Mouse (Mus musculus): Measurements from ENCODE around the gene Rnf187. TPM values are rescaled to one million over a fixed set of nuclear protein-coding genes. Genes with fewer than 3 reads are reported as not detected.

Gene Rnf187
- total RNA-seq, 2 experiments from 2014 or later = 478 to 523 TPM

DNA sequence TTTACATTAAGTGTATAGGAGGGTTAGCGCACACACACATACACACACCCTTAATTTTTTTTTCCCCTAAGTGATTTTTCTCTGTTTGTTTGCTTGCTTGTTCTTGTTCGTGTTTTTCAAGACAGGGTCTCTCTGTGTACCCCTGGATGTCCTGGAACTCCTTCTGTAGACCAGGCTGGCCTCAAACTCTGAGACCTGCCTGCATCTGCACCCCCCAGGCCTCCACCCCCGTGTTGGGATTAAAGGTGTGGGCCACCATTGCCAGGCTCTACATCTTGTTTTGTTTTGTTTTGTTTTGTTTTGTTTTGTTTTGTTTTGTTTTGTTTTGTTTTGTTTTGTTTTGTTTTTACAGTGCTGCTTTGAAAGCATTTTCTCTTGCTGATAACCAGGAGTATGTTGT is 8.6 kb upstream of the Rnf187 start:
- no peak for DNase-seq

DNA sequence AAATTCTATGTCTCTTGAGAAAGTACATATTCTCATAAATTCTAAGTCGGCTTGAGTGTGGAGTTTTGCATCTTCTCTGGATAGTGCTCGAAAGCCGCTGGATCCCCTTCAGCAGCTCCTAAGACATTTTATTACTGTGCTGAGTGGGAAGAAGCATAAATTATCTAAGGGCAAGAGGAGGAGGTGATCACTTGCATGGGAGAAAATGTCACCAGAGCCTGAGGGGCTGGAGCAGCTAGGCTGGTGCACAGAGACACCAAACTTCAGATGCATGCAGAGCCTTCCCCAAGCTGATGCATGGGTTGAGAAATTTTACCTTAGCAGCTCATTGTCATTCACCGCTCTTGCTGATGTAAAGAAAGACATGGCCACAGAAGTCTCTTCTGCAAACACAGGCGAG is 5.4 kb upstream of the Rnf187 start:
- no peak for DNase-seq

DNA sequence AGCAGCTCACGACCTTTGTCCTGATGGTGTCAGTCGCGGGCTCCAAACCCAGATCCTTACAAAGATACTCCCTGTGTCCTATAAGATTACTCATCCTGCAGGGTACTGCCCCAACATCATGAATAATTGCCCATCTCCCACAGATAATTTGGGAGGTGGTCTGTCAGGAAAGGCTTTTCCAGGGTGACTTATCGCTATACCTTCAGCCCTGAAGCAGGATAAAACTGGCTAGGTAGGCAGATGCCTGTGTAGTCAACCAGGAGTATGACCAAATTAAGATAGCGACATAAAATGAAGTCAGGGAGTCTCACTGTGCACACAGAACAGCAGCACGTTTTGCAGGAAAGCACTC is 348 bp upstream of the Rnf187 start:
- no peak for DNase-seq

DNA sequence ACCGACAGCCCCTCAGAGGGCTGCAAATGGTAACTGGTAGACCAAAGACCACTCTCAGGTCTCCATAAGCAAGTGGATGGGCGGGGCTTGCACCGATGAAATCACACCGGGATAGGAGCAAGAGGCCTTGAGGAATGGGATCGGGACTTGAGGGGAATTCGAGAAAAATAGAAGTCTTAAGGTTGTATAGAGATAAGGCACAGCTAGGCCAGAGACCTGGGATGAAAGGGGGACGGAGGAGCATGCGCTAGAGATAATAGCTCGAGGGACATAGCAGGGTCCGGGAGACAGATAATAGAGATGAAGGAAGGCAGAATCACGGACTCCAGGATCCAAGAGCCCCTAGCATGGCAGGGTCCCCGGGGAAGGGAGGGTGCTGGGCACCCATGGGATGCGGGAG is 807 bp downstream of the Rnf187 start:
- DNase-seq = no peak

DNA sequence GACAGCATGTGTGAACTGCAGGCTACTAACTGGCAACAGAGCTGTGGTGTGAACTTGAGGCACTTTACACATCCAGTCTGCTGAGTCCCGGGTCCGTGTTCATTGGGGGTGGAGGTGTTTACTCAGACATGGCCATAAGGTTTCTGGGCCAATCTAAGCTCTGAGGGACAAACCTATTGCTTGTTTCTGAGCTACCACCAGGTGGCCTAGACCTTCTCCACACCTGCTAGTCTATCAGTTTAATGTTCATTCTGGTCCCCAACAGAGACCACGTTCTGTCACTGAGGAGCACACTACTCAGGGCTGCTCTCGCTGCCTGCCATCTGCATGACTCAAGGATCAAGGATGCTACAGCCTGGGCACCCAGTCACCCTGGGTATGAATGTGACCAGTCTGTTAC is 7.1 kb downstream of the Rnf187 start:
- no peak for DNase-seq

DNA sequence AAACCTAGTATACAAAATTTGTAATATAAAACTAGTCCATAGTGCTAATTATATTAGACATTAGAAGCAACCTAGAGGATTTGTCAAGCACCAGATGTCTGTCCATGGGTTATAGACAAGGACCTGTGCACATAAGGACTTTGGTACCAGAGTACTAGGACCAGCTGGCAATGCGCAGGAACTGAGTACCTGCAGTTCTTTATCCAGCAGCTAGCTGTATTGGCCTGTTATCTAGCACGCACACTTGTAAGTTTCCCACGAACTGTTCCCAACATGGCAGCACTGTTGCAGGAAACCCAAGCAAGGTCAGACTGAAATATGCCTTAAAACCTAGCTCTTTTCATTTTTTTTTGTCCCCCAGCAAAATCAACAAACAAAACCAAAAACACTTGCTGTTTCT is 8.5 kb downstream of the Rnf187 start:
- no peak for DNase-seq

DNA sequence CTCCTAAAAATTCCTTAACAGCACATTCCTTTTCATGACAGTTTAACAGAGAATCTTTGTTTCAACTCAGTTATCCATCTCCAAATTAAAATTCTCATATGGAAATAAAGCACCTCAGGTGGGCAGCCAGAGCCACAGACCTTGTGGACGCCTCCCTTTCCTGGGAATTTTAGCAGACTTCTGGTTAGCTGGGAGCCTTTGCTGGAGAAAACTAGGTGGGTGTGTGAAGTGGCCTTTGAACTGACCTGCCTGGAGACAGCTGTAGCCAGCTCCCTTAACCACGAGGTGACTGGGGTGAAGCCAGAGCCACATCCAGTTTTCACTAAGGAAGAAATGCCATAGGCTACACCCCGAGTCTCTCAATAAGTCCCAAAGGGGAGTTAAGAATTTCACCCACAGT is 9.1 kb downstream of the Rnf187 start:
- no peak for DNase-seq

DNA sequence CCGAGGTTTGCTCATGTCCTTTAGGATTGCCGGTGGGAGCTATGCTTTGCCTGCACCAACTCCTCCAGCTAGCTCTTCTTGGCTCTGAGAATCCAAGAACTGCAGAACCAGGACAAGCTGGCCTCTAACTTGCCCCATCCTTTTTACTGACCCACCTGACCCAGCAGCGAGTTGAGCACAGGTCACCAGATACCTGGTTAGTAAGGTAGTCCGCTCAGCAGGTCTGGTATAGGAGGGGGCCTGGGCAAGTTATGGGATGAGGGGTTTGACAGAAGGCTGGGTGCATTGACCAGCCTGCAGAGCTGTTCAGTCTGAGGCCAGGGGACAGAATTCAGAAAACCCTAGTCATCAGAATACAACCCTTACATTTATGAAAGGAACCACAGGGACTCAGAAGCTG is 9.7 kb downstream of the Rnf187 start:
- DNase-seq = no peak

DNA sequence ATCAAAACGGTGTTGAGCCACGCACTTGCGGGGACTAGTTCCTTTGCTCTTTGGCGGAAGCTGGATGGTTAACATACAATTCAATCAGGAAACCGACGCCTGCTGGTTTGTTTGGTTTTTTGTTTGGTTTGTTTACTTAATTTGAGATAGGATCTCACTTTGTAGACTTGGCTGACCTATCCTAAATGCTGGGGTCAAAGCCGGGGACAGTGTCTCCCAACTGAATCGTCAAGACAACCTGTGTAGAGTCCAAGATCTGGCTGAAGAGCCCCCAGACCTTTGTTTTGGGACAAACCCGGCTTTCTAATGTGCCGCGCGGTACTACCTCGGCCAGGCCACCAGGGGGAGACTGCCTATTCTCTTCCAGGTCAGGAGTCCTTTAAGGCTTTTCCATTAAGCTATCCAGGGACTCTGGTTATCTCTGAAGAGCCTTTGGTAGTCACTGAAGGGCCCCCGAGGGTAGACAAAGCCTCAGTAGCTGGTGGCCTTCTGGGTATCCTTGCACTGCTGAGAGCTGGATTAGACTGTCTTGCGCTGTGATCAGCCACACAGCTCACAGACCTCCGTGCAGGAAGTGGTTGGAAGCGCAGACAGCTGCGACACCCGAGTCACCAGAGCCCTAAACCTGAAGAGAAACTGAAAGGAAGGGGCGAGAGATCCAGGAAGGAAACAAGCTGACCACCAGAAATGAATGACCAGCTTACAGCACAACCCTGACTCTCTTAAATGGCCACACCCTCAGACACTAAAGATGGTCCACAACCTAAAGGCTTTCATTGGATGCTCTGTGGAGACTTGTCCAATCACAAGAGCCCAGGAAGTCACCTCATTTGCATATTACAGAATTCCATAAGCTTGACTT is 10.7 kb downstream of the Rnf187 start:
- peak; percentile 24 to 32 for DNase-seq

DNA sequence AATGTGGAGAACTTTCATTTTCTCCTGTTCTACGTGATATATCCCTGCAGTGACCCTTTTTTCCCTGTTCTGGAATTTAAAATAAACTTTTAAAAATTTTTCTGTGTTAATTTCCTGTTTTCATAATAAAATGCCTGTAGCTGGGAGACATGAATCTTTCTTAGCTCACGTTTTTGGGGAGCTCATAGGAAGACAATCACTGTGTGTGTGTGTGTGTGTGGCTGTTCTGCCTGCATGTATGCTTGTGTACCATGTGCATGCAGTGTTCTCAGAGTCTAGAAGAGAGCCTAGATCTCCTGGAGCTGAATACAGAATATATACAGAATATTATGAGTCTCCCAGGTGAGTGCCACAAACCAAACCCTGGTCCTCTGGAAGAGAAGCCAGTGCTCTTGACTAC is 11.7 kb downstream of the Rnf187 start:
- DNase-seq = no peak

DNA sequence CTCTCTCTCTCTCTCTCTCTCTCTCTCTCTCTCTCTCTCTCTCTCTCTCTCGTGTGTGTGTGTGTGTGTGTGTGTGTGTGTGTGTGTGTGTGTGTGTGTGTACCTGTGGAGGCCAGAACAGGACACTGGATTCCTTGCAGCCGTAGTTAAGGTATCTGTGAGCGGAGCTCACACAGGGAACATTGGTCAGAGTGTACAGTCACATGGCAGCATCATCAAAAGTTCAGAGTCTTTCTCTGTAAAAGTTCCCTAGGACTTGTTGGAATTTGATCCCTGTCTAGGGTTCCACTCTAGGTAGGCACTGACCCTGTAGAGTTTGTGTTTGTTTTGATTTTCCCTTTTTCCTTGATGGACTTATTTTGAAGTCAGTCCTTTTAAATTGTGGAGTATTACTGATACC is 12.1 kb downstream of the Rnf187 start:
- no peak for DNase-seq

DNA sequence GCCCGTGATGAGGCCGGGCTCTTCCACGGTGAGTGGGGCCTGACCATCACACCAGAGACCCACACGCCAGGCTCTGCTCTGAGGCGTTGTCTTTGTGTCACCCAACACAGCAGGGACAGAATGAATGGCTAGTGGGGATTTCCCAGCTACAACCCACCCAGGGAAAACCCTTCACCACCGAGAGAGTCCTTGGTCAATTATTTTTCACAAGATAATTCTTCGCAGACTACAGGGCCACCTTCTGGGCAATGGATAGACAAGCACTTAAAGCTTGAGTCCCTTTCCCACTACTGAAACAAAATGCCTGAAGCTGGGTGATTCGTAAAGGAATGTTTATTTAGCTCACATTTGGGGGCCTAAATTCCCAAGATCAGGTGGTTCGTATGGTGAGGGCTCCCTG is 16.3 kb downstream of the Rnf187 start:
- no peak for DNase-seq

DNA sequence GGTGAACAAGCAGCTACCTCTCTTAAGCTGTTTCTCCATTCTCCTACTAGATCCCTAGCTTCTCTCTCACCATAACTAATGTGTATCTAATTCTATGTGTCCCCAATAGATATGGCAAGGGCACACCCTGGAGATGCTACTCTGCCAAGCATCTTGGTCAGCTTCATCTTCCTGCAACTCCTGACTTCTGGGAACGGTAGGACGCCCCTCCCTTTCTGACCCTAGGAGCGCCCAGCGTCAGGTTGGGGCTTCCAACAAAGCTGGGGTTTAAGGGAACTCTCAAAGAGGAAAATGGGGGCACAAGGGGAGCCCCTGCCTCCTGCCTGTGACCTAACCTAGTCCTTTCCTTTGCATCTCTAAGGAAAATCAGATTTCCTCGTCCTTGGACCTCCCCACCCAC is 20.0 kb downstream of the Rnf187 start:
- no peak for DNase-seq

DNA sequence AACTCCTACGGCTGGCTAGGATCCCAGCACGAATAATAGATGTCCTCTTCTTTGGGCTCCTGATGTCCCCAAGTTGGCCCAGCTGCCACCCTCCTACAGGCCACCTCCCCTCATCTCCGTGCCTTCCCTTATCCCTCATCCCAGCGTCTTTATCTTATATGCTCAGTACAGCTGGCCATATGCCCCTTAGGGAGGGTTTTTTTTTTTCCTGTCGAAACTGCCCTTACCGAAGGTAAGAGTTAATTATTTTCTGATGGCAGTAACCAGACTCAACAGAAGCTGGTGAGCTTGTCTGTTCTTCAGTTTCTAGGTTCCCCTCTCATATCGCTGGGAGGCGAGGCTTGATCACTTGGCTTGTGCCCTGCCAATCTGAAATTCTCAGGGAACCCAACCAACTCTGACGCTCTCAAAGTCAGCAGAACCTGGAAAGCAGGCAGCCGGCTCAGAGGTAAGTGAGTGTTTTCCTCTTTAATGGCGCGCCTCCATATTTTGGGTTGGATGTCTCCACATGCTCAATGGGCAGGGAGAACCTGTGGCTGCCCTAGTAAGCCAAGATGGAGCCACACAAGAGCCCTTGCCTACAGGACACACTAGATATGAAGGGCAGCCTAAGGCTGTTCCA is 20.9 kb downstream of the Rnf187 start, which contains the start of gene Btnl10:
Btnl10 (plus strand) TSS at position 164 of the 622 bp plus-strand sequence.
- no peak for DNase-seq

DNA sequence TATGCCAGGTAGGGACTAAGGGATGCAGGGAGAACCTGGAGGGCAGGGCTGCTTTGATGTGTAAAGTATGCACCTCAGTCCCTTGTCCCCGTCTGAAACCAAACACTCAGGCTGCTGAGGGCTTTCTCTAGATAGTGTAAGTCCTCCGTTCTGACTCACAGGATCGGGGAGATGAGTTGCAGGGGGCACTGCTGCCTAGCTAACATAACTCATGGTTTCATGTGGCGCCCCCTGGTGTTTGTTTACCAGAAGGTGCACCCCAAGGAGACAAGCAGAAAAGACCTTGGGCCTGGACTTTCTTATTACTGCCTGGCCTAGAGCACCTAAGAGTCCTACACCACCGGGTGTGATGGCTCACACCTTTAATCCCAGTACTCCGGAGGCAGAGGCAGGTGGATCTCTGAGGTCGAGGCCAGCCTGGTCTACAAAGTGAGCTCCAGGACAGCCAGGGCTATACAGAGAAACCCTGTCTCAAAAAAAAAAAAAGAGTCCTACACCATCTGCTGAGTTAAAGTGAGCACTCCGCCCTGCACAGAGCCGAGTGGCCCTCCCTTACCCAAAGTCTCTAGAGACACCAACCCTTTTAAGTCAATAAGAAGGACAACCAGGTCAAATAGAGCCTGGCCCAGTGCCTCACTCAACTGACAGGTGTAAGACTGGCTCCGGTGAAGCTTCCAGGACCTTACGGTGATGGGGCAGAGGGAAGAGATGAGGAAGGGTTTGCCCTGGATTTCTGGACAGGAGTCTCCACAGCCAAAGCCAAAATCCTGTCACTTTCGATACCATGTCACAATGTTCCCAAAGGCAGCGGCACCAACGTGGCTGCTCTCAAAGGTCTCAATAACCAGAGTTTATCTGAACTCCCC is 21.6 kb downstream of the Rnf187 start:
- no peak for DNase-seq

DNA sequence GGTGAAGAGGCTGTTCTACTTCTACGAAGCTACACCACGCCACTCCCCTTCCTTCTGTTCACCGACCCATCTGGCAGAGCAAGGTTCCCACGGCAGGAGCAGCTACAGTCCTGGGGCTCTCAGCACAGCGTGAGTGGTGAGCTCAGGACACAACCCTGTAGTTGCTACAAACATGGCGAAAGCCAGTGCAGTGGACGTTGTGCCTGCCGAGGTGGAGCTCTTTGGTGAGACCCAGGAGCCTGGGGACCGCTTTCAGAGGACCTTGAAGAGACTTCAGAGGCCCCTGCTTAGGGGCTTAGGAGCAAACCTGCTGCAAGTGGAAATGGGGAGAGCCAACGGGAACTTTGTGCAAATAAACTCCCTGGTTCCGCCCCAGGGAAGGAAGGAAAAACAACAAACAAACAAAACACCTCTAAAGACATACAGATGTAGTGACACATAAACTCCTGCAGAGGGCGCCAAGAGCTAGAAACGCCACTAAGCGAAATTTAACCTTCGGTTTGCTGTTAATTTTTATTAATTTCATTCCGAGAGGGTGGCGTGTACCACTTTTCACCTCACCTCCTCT is 24.2 kb downstream of the Rnf187 start:
- DNase-seq = no peak

DNA sequence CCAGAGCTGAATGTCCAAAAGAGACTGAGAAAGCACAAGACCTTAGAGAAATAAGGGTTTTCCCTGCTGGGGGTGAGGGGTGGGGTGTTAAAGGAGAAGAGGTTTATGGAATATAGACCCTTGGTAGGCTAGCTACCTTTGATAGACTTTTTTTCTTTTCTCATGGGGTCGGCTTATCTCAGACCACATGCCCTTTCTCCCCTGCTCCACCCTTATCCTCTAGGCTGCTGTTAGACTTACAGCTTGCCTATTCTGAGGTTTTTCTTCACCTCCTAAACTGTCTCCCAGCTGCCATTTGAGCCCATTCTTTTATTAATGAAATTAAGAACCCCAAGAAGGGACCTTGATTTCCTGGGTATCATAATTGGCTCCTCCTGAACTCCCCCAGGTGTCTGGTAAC is 24.9 kb downstream of the Rnf187 start:
- no peak for DNase-seq

DNA sequence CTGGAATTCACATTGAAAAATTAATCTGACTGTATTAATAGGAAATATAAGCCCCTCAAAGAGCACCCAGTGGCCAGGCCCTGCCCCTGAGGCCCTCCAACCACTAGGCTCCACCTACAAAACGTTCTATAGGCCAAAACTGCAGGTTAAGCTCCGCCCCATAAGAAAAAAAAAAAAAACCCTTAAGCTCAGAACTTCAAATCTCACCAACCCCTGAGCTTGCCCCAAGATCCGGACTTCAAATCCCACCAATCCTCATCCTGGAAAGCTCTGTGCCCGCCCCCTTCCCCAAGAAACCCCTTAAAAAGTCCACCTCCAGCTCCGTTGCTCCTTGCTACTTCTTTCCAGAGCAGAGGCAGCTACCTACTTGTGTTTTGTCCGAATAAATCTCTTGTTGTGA is 33.9 kb downstream of the Rnf187 start:
- DNase-seq = no peak

DNA sequence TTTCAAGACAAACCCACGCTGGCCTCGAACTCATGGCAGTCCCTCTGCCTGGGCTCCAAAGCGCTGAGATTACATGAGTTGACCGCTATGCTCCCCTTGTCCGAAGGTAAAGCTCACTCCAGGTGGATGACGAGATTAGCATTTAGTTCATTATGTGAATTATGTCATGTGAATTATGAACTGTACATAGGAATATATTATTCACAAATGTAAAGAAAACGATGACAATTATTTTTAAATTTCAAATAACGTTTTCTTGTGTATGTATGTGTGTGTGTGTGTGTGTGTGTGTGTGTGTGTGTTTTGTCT is 34.4 kb downstream of the Rnf187 start:
- DNase-seq = no peak

DNA sequence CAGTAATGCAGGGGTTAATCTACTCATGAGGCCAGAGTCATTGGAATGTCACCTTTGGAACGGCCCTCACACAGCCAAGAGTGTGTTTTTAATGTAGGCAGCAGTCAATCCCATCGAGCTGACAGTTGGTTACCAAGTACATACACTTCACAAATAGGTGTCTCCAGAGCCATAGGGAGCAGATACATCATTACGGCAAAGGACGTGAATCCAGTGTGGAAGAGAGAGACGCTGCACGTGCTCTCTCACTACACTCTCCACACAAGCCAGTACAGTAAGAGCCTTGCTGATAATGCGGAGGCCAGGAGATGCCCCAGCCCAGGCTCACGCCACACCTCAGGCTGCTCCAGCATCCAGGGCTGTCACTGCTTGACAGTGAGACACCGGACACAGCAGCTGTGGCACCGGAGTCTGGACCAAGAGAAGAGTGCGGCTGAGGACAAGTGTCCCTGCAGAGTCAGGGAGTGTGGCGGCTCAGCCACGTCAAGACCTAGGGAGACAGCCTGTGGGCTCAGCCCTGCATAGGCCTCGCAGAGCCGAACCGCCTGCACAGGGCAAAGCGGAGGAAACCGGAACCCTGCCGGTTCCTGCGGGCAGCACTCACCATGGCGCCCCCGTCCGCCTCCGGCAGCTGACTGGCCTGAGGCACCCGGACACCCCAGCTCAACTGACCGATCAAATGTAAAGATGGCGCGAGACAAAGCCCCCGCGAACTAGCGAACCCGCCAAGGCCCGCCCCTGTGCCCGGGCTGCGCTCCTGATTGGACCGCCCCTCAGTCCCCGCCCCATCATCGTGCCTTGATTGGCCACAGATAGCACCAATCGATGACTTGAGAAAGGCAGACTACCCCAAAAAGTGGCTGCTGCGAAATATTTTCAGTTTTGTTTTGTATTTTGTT is 35.0 kb downstream of the Rnf187 start, which contains the start of gene Zfp39:
Zfp39 (minus strand) TSS at position 715 of the 899 bp plus-strand sequence.
- peak; percentile 94 to 96 for DNase-seq

DNA sequence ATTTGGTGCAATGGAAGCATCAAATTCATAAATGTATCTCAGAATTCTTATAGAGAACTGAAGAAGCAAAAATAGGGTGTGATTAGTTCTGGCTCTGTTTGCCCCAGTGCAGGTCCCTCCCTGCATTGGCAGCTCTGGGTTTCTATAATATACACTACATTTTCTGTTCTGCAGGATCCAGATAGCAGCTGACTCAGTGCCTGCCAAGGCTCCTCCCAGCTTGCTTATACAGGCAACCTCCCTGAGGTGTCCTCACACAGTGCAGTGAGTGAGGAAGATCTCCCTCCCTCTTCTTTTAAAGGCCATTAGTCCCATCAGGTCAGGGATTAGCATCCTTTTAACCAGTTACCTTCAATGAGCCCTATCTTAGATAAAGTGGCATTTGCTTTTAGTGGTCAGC is 37.6 kb downstream of the Rnf187 start:
- DNase-seq = no peak

DNA sequence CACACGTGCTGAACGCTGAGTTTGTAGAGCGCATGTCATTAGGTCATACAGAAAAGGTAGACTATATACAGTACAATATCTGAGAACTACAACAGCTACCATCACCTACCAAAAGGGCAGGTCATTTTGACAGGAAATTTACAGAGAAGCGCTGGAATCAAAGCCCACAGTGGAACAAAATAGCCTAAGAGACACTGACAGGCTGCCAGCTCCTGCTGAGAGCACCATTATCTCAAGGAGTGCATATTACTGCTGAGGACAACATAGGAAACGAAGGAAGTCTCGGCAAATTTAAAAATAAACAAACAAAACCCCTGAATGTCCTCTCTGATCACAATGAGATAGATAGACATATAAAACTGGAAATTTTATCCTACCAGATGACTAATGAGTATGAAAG is 41.2 kb downstream of the Rnf187 start:
- DNase-seq = no peak

Data from layer of hippocampus, postnatal 36 days (tissue).